Mouse (Mus musculus) liver, embryonic 12.5 days (tissue): ENCODE data around the gene Vmn1r211. TPM values are rescaled to one million over a fixed set of nuclear protein-coding genes. Genes with fewer than 3 reads are reported as not detected.
"Not testable (repeated sequence)": the region's sequence is repeated elsewhere in the genome, so short reads cannot be mapped to it uniquely, and the experiment has no call there.

Experiments used
- ATAC-seq: fragments of 200-750 bp; cut with Nextera tagmentation; 2 replicates; pipeline ENCODE4 v1.8.0; 2017; ENCODE audit warnings: moderate number of reproducible peaks, mild to moderate bottlenecking, moderate library complexity
- H3K27ac ChIP-seq: fragments of 300-500 bp; sonication (generic); 2 replicates; pipeline ENCODE4 v1.5.1; 2016; ENCODE audit warnings: mild to moderate bottlenecking
- H3K27me3 ChIP-seq: fragments of 300-500 bp; sonication (generic); replicated peaks from 2 replicates; pipeline ENCODE4 v1.6.1; 2016; ENCODE audit warnings: mild to moderate bottlenecking, moderate library complexity
- H3K36me3 ChIP-seq: fragments of 300-500 bp; sonication (generic); 2 replicates; pipeline ENCODE4 v1.6.1; 2016; ENCODE audit warnings: mild to moderate bottlenecking, moderate library complexity
- H3K4me1 ChIP-seq: fragments of 300-500 bp; sonication (generic); 2 replicates; pipeline ENCODE4 v1.6.1; 2016
- H3K4me2 ChIP-seq: fragments of 300-500 bp; sonication (generic); 2 replicates; pipeline ENCODE4 v1.6.1; 2016; ENCODE audit warnings: mild to moderate bottlenecking, moderate library complexity
- H3K4me3 ChIP-seq: fragments of 300-500 bp; sonication (generic); 2 replicates; pipeline ENCODE4 v1.5.1; 2016; ENCODE audit warnings: mild to moderate bottlenecking, moderate library complexity
- H3K9ac ChIP-seq: fragments of 300-500 bp; sonication (generic); 2 replicates; pipeline ENCODE4 v1.6.1; 2016; ENCODE audit warnings: mild to moderate bottlenecking, moderate library complexity
- H3K9me3 ChIP-seq: fragments of 300-500 bp; sonication (generic); replicated peaks from 2 replicates; pipeline ENCODE4 v1.6.1; 2016; ENCODE audit warnings: mild to moderate bottlenecking, moderate library complexity
- WGBS: fragments of 180-500 bp; shearing (Covaris S2); methylation state at CpG from one replicate; pipeline ENCODE4 v1.1.7; 2016; ENCODE audit not compliant: insufficient replicate concordance; 5-methylcytosine and 5-hydroxymethylcytosine counted together
- polyA plus RNA-seq: library from polyadenylated mRNA; unstranded; fragments of >200 nt; fragmentation: Nextera tagmentation; extraction: Ambion mirVana; gene quantifications from 2 replicates; pipeline ENCODE4 v1.2.1, GENCODE M21; 2016

The Vmn1r211 gene
- not detected in 2 replicates for polyA plus RNA-seq

GRCm38 (mm10) chr13:22857461-22857860, at the start of gene Vmn1r211:
Gene Vmn1r211, minus strand, starts transcription at chr13:22857561.
- ATAC-seq, result no peak
- Histone ChIP-seq H3K9ac (no peak within 1 kb of the TSS), H3K36me3 (no peaks in the 10 kb centered on the region), H3K27me3 (no peaks in the 10 kb centered on the region), H3K4me3 (no peak within 1 kb of the TSS), H3K27ac (no peak within 1 kb of the TSS), H3K4me1 (no peaks in the 10 kb centered on the region), H3K9me3 (no peaks in the 10 kb centered on the region), H3K4me2 (no peak within 1 kb of the TSS)
- 57% methylated on average over 1 of the region's 1 CpGs for WGBS

GRCm38 (mm10) chr13:22884105-22884504, 26.7 kb upstream of the Vmn1r211 start, which contains the start of gene Vmn1r212:
Gene Vmn1r212, minus strand, starts transcription at chr13:22884205.
- Histone ChIP-seq H3K27me3 (no peaks in the 10 kb centered on the region), H3K9me3 (no peaks in the 10 kb centered on the region), H3K4me3 (no peak within 1 kb of the TSS), H3K36me3 (no peaks in the 10 kb centered on the region), H3K27ac (no peak within 1 kb of the TSS), H3K4me1 (no peaks in the 10 kb centered on the region), H3K9ac (no peak within 1 kb of the TSS), H3K4me2 (no peak within 1 kb of the TSS)
- ATAC-seq, result no peak
- 53% methylated on average over 4 of the region's 4 CpGs for WGBS

GRCm38 (mm10) chr13:22879257-22879656, 21.9 kb upstream of the Vmn1r211 start:
- ATAC-seq, result no peak
- Histone ChIP-seq H3K27me3 (no peaks in the 10 kb centered on the region), H3K9me3 (0 out of 2 replicates have a peak, but pooled peaks cover 4% of the 10 kb centered on the region), H3K9ac (no peak overlapping the region), H3K4me1 (no peaks in the 10 kb centered on the region), H3K4me2 (no peak overlapping the region), H3K36me3 (no peaks in the 10 kb centered on the region), H3K27ac (no peak overlapping the region), H3K4me3 (no peak overlapping the region)
- WGBS, result 65% methylated on average over 1 of the region's 1 CpGs

GRCm38 (mm10) chr13:22854760-22855159, 2.6 kb downstream of the Vmn1r211 start:
- 53% methylated on average over 4 of the region's 4 CpGs for WGBS
- no peak for ATAC-seq
- Histone ChIP-seq H3K4me1 (no peaks in the 10 kb centered on the region), H3K9ac (no peak overlapping the region), H3K4me3 (no peak overlapping the region), H3K27me3 (no peaks in the 10 kb centered on the region), H3K36me3 (no peaks in the 10 kb centered on the region), H3K9me3 (no peaks in the 10 kb centered on the region), H3K4me2 (no peak overlapping the region), H3K27ac (no peak overlapping the region)

- H3K4me3 ChIP-seq, result no peak overlapping the region
- H3K4me1 ChIP-seq, result no peaks in the 10 kb centered on the region
- no peaks in the 10 kb centered on the region for H3K27me3 ChIP-seq
- H3K4me2 ChIP-seq, result no peak overlapping the region
- 55% methylated on average over 1 of the region's 1 CpGs for WGBS
- H3K27ac ChIP-seq, result no peak overlapping the region
- no peak for ATAC-seq
- no peak overlapping the region for H3K9ac ChIP-seq
- no peaks in the 10 kb centered on the region for H3K9me3 ChIP-seq
- no peaks in the 10 kb centered on the region for H3K36me3 ChIP-seq
Observed at GRCm38 (mm10) chr13:22846798-22847197, 10.6 kb downstream of the Vmn1r211 start.

GRCm38 (mm10) chr13:22844304-22844703, 13.1 kb downstream of the Vmn1r211 start:
- not testable (repeated sequence) for H3K27me3 ChIP-seq, H3K27ac ChIP-seq, H3K36me3 ChIP-seq, H3K9ac ChIP-seq, H3K9me3 ChIP-seq, ATAC-seq, H3K4me1 ChIP-seq, H3K4me2 ChIP-seq, H3K4me3 ChIP-seq
- whole genome bisulfite sequencing, result 51% methylated on average over 3 of the region's 3 CpGs

- Histone ChIP-seq H3K4me2 (no peak within 1 kb of the TSS), H3K27me3 (no peaks in the 10 kb centered on the region), H3K4me1 (no peaks in the 10 kb centered on the region), H3K9ac (no peak within 1 kb of the TSS), H3K9me3 (no peaks in the 10 kb centered on the region), H3K36me3 (no peaks in the 10 kb centered on the region), H3K27ac (no peak within 1 kb of the TSS), H3K4me3 (no peak within 1 kb of the TSS)
- ATAC-seq, result no peak
- 37% methylated on average over 4 of the region's 4 CpGs for WGBS
Observed at GRCm38 (mm10) chr13:22831248-22831647, 26.1 kb downstream of the Vmn1r211 start, which contains the start of gene Vmn1r210. Gene Vmn1r210, minus strand, starts transcription at chr13:22831348.

GRCm38 (mm10) chr13:22829395-22829794, 28.0 kb downstream of the Vmn1r211 start:
- not testable (repeated sequence) for H3K27me3 ChIP-seq, H3K9ac ChIP-seq, H3K9me3 ChIP-seq, H3K27ac ChIP-seq, H3K4me3 ChIP-seq, H3K4me2 ChIP-seq, H3K4me1 ChIP-seq, ATAC-seq, H3K36me3 ChIP-seq
- WGBS, result 16% methylated on average over 7 of the region's 7 CpGs

GRCm38 (mm10) chr13:22821601-22822000, 35.8 kb downstream of the Vmn1r211 start:
- not testable (repeated sequence) for H3K4me3 ChIP-seq, H3K27ac ChIP-seq, H3K9ac ChIP-seq, H3K9me3 ChIP-seq, H3K27me3 ChIP-seq, ATAC-seq, H3K36me3 ChIP-seq, H3K4me1 ChIP-seq, H3K4me2 ChIP-seq
- WGBS, result 58% methylated on average over 1 of the region's 1 CpGs

GRCm38 (mm10) chr13:22809582-22809981, 47.8 kb downstream of the Vmn1r211 start, which contains the start of gene Vmn1r209:
Gene Vmn1r209, minus strand, starts transcription at chr13:22809682.
- not testable (repeated sequence) for H3K27me3 ChIP-seq, H3K27ac ChIP-seq, ATAC-seq, H3K4me3 ChIP-seq, H3K4me1 ChIP-seq, H3K9ac ChIP-seq, H3K36me3 ChIP-seq, H3K9me3 ChIP-seq, H3K4me2 ChIP-seq

Other genes starting within 250 kb of the Vmn1r211 start
- gene Vmn1r206, start 233.3 kb downstream of the Vmn1r211 start, polyA plus RNA-seq, result not detected in 2 replicates
- not detected in 2 replicates for gene Vmn1r207-ps, start 127.9 kb downstream of the Vmn1r211 start, polyA plus RNA-seq
- gene Vmn1r208, start 80.2 kb downstream of the Vmn1r211 start, polyA plus RNA-seq, result not detected in 2 replicates
- gene Vmn1r209, start 47.9 kb downstream of the Vmn1r211 start, polyA plus RNA-seq, result not detected in 2 replicates
- gene Vmn1r210, start 26.2 kb downstream of the Vmn1r211 start, polyA plus RNA-seq, result not detected in 2 replicates
- not detected in 2 replicates for gene Vmn1r212, start 26.6 kb upstream of the Vmn1r211 start, polyA plus RNA-seq
- not detected in 2 replicates for gene Vmn1r213, start 150.1 kb upstream of the Vmn1r211 start, polyA plus RNA-seq
- gene Vmn1r214, start 172.9 kb upstream of the Vmn1r211 start, polyA plus RNA-seq, result not detected in 2 replicates
- gene Vmn1r215, start 210.5 kb upstream of the Vmn1r211 start, polyA plus RNA-seq, result not detected in 2 replicates